Mouse (Mus musculus) forebrain, embryonic 14.5 days (tissue): ENCODE measurements around the gene Gal3st2c. TPM values are rescaled to one million over a fixed set of nuclear protein-coding genes. Genes with fewer than 3 reads are reported as not detected.
"Not testable (repeated sequence)": the region's sequence is repeated elsewhere in the genome, so short reads cannot be mapped to it uniquely, and the experiment has no call there.

ENCODE experiments used
- ATAC-seq: fragments of 200-750 bp; cut with Nextera tagmentation; 2 replicates; pipeline ENCODE4 v1.8.0; 2017; ENCODE audit warnings: mild to moderate bottlenecking, moderate library complexity
- DNase-seq: peaks from one replicate; pipeline ENCODE4 v3.0.0-alpha.2; 2015; ENCODE audit warnings: low spot score
- H3K27ac ChIP-seq: fragments of 300-500 bp; sonication (generic); 2 replicates; pipeline ENCODE4 v1.5.1; 2014; ENCODE audit warnings: low read depth, mild to moderate bottlenecking, control low read depth, low read length, moderate library complexity
- H3K27me3 ChIP-seq: fragments of 300-500 bp; sonication (generic); replicated peaks from 2 replicates; pipeline ENCODE4 v1.6.1; 2014; ENCODE audit warnings: low read length, control low read depth, mixed read lengths; ENCODE audit not compliant: control insufficient read depth, insufficient read depth
- H3K36me3 ChIP-seq: fragments of 300-500 bp; sonication (generic); 2 replicates; pipeline ENCODE4 v1.6.1; 2014; ENCODE audit warnings: low read length, control low read depth; ENCODE audit not compliant: control insufficient read depth, insufficient read depth
- H3K4me1 ChIP-seq: fragments of 300-500 bp; sonication (generic); 2 replicates; pipeline ENCODE4 v1.6.1; 2014; ENCODE audit warnings: antibody characterized with exemption, low read length, control low read depth; ENCODE audit not compliant: control insufficient read depth, insufficient read depth
- H3K4me2 ChIP-seq: fragments of 300-500 bp; sonication (generic); 2 replicates; pipeline ENCODE4 v1.6.1; 2014; ENCODE audit warnings: mild to moderate bottlenecking, control low read depth, low read length
- H3K4me3 ChIP-seq: fragments of 300-500 bp; sonication (generic); 2 replicates; pipeline ENCODE4 v1.5.1; 2014; ENCODE audit warnings: low read depth, low read length, control low read depth
- H3K9ac ChIP-seq: fragments of 300-500 bp; sonication (generic); 2 replicates; pipeline ENCODE4 v1.6.1; 2014; ENCODE audit warnings: mild to moderate bottlenecking, low read length, control low read depth, moderate library complexity
- H3K9me3 ChIP-seq: fragments of 300-500 bp; sonication (generic); replicated peaks from 2 replicates; pipeline ENCODE4 v1.6.1; 2016; ENCODE audit warnings: low read length, control low read depth, mixed read lengths; ENCODE audit not compliant: control insufficient read depth
- WGBS: fragments of 180-500 bp; shearing (Covaris S2); extraction: QIAGEN DNeasy Blood & Tissue Kit; methylation state at CpG from one replicate; pipeline ENCODE4 v1.1.7; 2014; 5-methylcytosine and 5-hydroxymethylcytosine counted together
- polyA plus RNA-seq: library from polyadenylated mRNA; unstranded; fragments of >200 nt; fragmentation: Nextera tagmentation; extraction: Ambion mirVana; gene quantifications from 2 replicates; pipeline ENCODE4 v1.2.1, GENCODE M21; 2014

Gal3st2c gene
- polyA plus RNA-seq, 1 experiment from 2014 or later, result not detected

DNA sequence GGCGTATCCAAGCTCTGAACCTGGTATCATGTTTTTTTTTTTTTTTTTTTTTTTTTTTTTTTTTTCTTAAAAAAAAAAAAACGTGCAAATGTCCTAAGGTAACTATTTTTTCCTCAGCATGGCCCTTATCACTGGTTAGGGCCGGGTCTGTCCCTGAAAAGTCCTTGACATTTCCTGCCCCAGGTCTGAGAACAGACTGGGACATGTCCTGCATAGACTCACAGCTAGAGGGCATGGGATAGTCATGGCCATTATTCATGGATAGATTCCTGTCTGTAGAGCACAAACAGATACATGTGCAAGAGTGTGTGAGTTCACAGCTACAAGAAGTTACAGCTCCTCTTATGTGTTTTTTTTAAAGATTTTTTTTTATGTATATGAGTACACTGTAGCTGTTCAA lies 1.5 kb upstream of the Gal3st2c start:
- Histone ChIP-seq H3K4me2 (no peak overlapping the region), H3K27me3 (no peaks in the 10 kb centered on the region), H3K27ac (no peak overlapping the region), H3K9ac (no peak overlapping the region), H3K36me3 (no peaks in the 10 kb centered on the region), H3K9me3 (no peaks in the 10 kb centered on the region), H3K4me3 (no peak overlapping the region), H3K4me1 (no peaks in the 10 kb centered on the region)
- ATAC-seq (no peak), DNase-seq (no peak)
- WGBS, result 65% methylated on average over 3 of the region's 3 CpGs

DNA sequence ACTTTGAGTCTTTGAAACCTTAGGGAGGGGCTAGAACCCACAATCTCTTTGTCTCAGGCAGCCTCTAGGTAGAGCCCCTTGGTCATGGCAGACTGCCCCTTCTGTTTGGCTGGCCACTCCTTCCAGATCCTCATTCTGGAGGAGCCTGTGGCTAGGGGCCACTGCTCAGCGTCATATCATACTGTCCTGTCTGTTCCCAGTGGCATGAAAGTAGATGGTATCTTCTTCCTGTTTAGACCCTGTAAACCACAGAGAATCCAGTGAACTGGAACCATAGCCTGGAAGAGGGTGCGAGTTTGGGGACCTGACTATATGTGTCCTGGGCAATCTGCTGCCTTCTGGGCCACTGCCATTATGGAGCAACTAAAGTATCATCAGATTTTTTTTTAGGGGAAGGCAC lies 759 bp downstream of the Gal3st2c start:
- not testable (repeated sequence) for H3K4me3 ChIP-seq, DNase-seq, H3K9ac ChIP-seq, ATAC-seq, H3K9me3 ChIP-seq, H3K27me3 ChIP-seq, H3K27ac ChIP-seq, H3K36me3 ChIP-seq, H3K4me2 ChIP-seq, H3K4me1 ChIP-seq
- 79% methylated on average over 2 of the region's 2 CpGs for WGBS

DNA sequence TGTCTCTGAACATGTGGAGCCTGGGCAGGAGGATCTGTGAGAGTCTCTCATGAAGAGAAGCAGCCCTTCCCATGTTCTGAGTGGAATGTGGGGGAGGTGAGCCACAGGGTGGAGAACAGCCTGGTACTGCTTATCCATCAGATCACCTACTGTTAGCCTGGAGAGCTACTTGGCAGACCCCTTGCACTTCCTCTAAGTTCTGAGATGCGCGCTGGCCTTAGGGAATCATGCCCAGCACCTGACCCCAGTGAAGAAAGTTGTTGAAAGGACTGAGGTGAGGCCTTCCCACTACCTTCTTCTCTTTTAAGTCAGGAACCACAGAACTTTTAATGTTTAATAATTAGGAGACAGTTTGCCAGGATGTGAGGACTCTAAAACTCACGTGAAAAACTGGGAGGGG lies 1.2 kb downstream of the Gal3st2c start:
- ATAC-seq, DNase-seq: not testable (repeated sequence)
- WGBS, result 94% methylated on average over 3 of the region's 3 CpGs

DNA sequence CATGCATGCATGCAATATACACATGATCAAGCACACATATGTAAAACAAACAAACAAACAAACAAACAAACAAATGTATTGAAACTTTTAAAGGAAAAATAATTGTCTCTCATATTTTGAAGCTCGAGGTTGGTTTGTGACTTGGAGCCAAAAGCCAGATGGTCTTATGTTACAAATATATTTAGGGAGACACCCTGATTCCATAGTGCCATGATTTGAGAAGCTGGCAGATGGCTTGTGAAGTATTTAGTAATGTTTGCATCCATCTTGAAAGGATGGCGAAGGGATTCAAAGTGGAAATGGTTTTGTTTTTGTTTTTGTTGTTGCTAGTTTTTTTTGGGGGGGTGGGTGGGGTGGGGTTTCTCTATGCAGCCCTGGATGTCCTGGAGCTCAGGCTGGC lies 10.7 kb downstream of the Gal3st2c start:
- 77% methylated on average over 2 of the region's 2 CpGs for WGBS
- no peak overlapping the region for H3K27ac ChIP-seq
- H3K4me1 ChIP-seq, result no peaks in the 10 kb centered on the region
- DNase-seq (peak; percentile 47), ATAC-seq (0 out of 2 replicates have a peak, but pooled peaks have one; percentile 46)
- no peak overlapping the region for H3K9ac ChIP-seq
- H3K36me3 ChIP-seq, result no peaks in the 10 kb centered on the region
- H3K27me3 ChIP-seq, result no peaks in the 10 kb centered on the region
- H3K4me3 ChIP-seq, result no peak overlapping the region
- H3K9me3 ChIP-seq, result no peaks in the 10 kb centered on the region
- H3K4me2 ChIP-seq, result no peak overlapping the region

More for the DNA sequence above, 1.2 kb downstream of the Gal3st2c start:
- not testable (repeated sequence) for H3K9me3 ChIP-seq, H3K4me3 ChIP-seq, H3K36me3 ChIP-seq, H3K4me2 ChIP-seq, H3K9ac ChIP-seq, H3K4me1 ChIP-seq, H3K27ac ChIP-seq, H3K27me3 ChIP-seq

GRCm38 (mm10) chr1:94005954-94006506 lies 15.7 kb downstream of the Gal3st2c start:
- H3K9ac ChIP-seq, H3K4me2 ChIP-seq, H3K36me3 ChIP-seq, H3K4me3 ChIP-seq, H3K4me1 ChIP-seq, H3K27me3 ChIP-seq, H3K27ac ChIP-seq, DNase-seq, ATAC-seq, H3K9me3 ChIP-seq: not testable (repeated sequence)
- 73% methylated on average over 2 of the region's 2 CpGs for WGBS

GRCm38 (mm10) chr1:94008826-94009225 lies 18.5 kb downstream of the Gal3st2c start:
- H3K36me3 ChIP-seq, H3K27ac ChIP-seq, H3K4me3 ChIP-seq, H3K4me1 ChIP-seq, H3K9me3 ChIP-seq, ATAC-seq, H3K27me3 ChIP-seq, H3K9ac ChIP-seq, H3K4me2 ChIP-seq, DNase-seq: not testable (repeated sequence)
- WGBS, result 93% methylated on average over 14 of the region's 19 CpGs

GRCm38 (mm10) chr1:94011643-94012042 lies 21.3 kb downstream of the Gal3st2c start:
- Histone ChIP-seq H3K27me3 (no peaks in the 10 kb centered on the region), H3K36me3 (no peaks in the 10 kb centered on the region), H3K9me3 (no peaks in the 10 kb centered on the region), H3K4me3 (no peak overlapping the region), H3K4me1 (no peaks in the 10 kb centered on the region), H3K9ac (no peak overlapping the region), H3K27ac (no peak overlapping the region), H3K4me2 (no peak overlapping the region)
- no peak for ATAC-seq
- no peak for DNase-seq
- WGBS, result 74% methylated on average over 3 of the region's 3 CpGs

GRCm38 (mm10) chr1:94020151-94020550 lies 29.8 kb downstream of the Gal3st2c start, which contains the start of gene Neu4:
TSS of gene Neu4 (plus strand) at chr1:94020451.
- H3K4me1 ChIP-seq, result no peaks in the 10 kb centered on the region
- WGBS, result 88% methylated on average over 6 of the region's 6 CpGs
- H3K9me3 ChIP-seq, result no peaks in the 10 kb centered on the region
- H3K27me3 ChIP-seq, result no peaks in the 10 kb centered on the region
- no peak within 1 kb of the TSS for H3K4me2 ChIP-seq
- no peak within 1 kb of the TSS for H3K4me3 ChIP-seq
- no peak within 1 kb of the TSS for H3K9ac ChIP-seq
- no peaks in the 10 kb centered on the region for H3K36me3 ChIP-seq
- no peak within 1 kb of the TSS for H3K27ac ChIP-seq
- ATAC-seq (no peak), DNase-seq (no peak)

- ATAC-seq, result no peak
These were observed 37.3 kb downstream of the Gal3st2c start for GRCm38 (mm10) chr1:94027506-94028108.

More at GRCm38 (mm10) chr1:94027506-94028108, 37.3 kb downstream of the Gal3st2c start:
- no peak overlapping the region for H3K27ac ChIP-seq
- H3K9ac ChIP-seq, result no peak overlapping the region
- H3K9me3 ChIP-seq, result no peaks in the 10 kb centered on the region
- 79% methylated on average over 12 of the region's 12 CpGs for WGBS
- DNase-seq, result peak; percentile 6
- no peak overlapping the region for H3K4me3 ChIP-seq
- H3K27me3 ChIP-seq, result no peaks in the 10 kb centered on the region
- H3K4me1 ChIP-seq, result no peaks in the 10 kb centered on the region
- H3K4me2 ChIP-seq, result no peak overlapping the region
- H3K36me3 ChIP-seq, result no peaks in the 10 kb centered on the region
